Mouse (Mus musculus) embryo, embryonic 11.5 days (tissue): ENCODE measurements around the gene Stard5.
A peak's percentile ranks its signal among the peaks of the same experiment; 100 is the strongest.

Experiments
- DNase-seq: peaks from one replicate; pipeline ENCODE4 v3.0.0-alpha.2; 2012; ENCODE audit warnings: low read depth, low spot score

Stard5 gene

GRCm38 (mm10) chr7:83631828-83632681, at the start of gene Stard5:
Gene Stard5 (plus strand): TSS chr7:83631959.
- peak; percentile 88 for DNase-seq

- DNase-seq = no peak
These were observed 46.9 kb upstream of the Stard5 start, which contains the start of gene Tmc3 for GRCm38 (mm10) chr7:83584639-83585471. Gene Tmc3 (plus strand): TSS chr7:83584927.

GRCm38 (mm10) chr7:83594056-83594455, 37.7 kb upstream of the Stard5 start:
- DNase-seq = no peak

GRCm38 (mm10) chr7:83597063-83597462, 34.7 kb upstream of the Stard5 start:
- no peak for DNase-seq

- DNase-seq = no peak
These were observed 32.5 kb upstream of the Stard5 start for GRCm38 (mm10) chr7:83598997-83599912.

- DNase-seq = peak; percentile 26
These were observed 31.9 kb upstream of the Stard5 start for GRCm38 (mm10) chr7:83599913-83600286.

- no peak for DNase-seq
These were observed 27.4 kb upstream of the Stard5 start for GRCm38 (mm10) chr7:83604180-83604944.

DNA sequence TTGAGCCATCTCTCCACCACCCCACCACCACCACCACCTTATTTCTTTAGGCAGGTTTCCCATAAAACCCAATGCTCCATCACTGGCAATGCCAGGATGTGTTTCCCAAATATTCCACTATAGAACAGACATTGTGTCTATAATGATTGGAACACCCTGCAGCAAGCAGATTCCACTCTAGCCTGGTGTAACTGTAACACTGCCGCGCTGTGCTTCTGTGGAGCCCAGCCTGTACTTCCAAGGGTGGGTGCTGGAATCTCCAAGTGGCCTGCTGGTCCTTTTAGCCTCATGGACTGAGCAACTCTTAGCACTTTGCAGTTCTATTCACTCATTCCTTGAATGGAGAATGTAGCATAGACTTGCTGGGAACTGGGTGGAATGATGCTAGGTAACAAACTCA, 25.0 kb upstream of the Stard5 start:
- no peak for DNase-seq

GRCm38 (mm10) chr7:83609891-83610290, 21.9 kb upstream of the Stard5 start:
- no peak for DNase-seq

GRCm38 (mm10) chr7:83611886-83612285, 19.9 kb upstream of the Stard5 start:
- DNase-seq = no peak

DNA sequence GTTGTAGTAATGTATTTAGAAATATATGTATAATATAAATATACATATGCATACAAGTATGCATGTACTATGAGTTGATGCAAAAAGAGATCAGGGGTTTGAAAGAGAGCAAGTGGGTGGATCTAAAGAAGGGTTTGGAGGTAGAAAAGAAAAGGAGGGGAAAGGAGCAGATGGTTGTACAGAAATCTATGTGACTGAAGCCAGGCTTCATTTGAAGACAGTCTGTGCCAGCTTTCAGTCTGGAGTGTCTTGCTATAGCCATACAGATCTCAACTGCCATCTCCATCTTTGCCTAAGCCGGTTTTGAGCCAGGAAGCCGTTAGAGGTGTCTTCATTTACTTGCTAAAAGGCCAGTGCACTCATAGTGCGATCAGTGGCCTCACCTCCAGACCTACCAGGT, 16.5 kb upstream of the Stard5 start:
- DNase-seq = no peak

- no peak for DNase-seq
These were observed 15.9 kb upstream of the Stard5 start for GRCm38 (mm10) chr7:83615815-83616214.

DNA sequence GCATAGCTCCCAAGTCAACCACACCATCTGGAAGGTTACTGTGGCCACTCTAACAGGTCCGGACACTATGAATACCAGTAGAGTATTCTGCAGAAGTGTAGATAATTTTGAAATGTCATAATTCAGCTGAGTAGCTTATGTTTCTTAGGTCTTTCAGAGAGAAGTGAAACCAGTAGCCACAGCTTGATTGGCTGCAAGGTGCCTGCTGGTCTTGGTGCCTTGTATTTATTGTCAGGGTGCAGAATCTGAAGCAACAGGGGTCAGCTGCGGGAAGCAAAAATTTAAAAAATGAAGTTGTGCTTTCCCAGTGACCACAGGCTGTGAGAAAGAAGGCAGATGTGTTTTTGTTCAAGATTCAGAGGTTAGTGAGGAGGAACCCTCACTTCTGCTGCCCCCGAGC, 15.5 kb upstream of the Stard5 start:
- DNase-seq = no peak

- no peak for DNase-seq
These were observed 13.1 kb upstream of the Stard5 start for GRCm38 (mm10) chr7:83618709-83619108.

DNA sequence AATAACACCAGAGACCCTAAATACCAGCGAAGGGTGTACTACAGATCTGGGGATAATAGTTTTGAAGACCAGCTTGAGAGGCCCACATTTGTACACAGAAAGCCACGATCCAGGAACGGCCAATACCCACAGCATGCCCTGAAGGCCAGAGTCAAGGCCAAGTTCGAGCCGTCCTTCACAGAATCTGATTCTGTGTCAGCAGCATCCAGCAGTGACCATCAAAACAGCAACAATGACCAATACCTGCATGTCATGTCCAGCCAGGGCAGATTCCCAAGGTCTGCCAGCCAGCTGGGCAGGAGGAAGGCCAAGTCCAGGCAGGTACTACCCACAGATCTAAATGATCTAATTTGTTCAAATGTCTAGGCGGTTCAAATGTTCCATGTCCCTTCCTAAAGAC, 9.2 kb upstream of the Stard5 start:
- DNase-seq = no peak

- no peak for DNase-seq
These were observed 7.7 kb upstream of the Stard5 start for GRCm38 (mm10) chr7:83624065-83624464.

DNA sequence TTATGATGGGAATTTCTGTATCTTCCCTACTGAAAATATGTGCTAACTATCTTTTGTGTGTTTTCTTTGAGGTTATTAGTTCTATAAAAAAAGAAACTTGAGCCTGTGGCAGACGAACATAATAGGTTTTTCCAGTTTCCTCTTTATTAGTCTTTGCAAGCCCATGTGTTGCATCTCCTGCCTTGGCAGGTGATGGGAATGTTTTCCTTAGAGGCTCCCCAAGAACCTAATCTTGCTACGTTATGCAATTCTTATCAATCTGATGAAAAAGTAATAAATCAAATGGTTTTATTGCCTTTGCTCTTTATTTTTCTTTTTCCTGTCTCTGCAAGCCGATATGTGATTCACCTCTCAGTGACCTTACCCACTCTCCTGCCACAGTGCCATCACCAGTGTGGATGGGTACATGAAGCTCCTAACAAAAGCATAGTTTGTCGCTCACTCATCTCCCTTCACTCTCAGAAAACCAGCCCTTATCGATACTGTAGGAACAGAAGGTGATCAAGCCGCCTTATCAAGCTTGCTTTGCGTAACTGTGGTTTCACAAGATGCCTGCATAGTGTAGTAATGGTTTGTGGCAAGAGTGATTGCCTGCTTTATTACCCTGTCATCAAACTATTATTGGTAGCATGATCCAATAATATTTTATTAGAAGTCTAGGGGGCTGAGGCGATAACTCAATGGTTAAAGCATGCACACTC, 5.1 kb upstream of the Stard5 start:
- no peak for DNase-seq

DNA sequence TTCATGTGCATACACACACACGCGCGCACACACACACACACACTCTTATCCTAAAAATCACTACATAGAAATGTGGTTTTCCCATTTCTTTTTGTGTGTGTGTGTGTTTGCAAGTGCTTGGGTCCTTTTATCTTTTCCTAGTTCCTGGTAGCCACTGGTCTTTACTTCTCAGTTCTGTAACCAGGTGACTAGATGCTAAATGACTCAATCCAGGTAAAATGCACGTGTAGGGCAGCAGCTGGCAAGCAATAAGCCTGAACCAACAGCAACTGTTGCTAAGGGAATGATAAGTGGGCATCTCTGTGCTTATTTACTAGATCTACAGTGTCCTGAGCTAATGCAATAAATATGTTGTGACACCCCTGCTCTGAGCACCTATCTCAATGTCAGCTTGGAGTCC, 4.4 kb upstream of the Stard5 start:
- no peak for DNase-seq

GRCm38 (mm10) chr7:83631073-83631827, 509 bp upstream of the Stard5 start:
- DNase-seq = no peak
